Mouse (Mus musculus): ENCODE results near the gene Ptchd1. TPM values are rescaled to one million over a fixed set of nuclear protein-coding genes. Genes with fewer than 3 reads are reported as not detected.

Ptchd1 gene
- 0.22 and 0.68 TPM in 2 replicates for polyA plus RNA-seq (2012; rRNA removed)

DNA sequence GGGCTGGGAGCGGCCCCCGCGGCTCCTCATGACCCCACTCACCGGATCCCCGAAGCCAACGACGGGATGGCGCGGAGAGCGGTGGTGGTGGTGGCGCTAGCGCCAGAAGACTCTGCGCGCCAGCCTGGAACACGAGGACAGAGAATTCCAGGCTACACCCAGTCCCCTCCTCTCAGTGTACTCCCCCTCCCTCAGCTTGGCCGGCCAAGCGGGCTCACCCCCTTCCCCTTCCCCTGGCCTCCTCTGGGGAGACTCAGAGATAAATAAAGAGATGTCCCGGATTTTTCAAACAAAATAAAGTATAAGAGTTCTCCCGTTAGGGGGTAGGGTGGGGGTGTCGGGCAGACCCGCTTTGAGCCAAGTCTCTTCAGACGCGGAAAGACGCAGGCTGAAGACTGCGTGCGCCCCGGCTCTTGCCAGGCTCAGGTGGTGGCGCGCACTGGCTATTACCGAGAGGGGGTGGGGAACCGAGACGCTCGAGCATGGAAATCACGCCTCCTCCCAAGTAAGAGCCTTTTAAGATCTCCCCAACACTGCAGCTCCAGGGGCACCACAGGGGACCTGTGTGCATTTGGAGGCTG, at the start of gene Ptchd1:
TSS of gene Ptchd1 (minus strand) at position 114 of the 581 bp plus-strand sequence.

DNA sequence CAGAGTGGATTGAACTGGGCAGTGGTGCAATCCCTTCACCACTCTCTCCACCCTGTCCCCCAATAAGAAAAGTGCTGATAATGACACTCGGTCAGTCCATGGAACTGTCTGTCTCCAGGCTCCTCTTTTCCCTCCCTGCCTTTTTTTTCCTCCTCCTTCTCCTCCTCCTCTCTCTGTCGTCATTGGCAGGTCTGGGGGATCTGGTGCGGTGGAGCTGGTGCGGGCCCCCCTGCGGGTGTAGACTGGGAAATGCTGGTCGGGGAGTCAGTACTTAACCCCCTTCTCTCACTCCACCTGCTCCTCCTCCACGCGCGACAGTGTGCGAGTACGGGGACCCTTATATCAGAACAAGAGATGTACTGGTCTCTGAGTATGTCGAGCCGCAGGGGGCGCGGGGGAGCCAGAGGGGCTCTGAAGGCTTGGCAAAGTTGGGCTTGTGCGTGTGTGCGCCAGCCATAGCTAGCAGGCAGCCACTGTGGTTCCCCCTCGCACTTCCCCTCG, 777 bp upstream of the Ptchd1 start, which contains the start of gene Gm15155:
TSS of gene Gm15155 (plus strand) at position 401 of the 501 bp plus-strand sequence.

Other genes with a start within 250 kb of the Ptchd1 start
- gene Gm15155, start 927 bp upstream of the Ptchd1 start, polyA plus RNA-seq (2012; rRNA removed) = not detected in 2 replicates

All from stomach, adult 2 months (tissue).